Mouse (Mus musculus): ENCODE data around the gene Itpripl2. TPM values are rescaled to one million over a fixed set of nuclear protein-coding genes. Genes with fewer than 3 reads are reported as not detected.

The Itpripl2 gene
- total and polyA plus RNA-seq, 3 experiments, result not detected

- peaks cover 3% of the 10 kb centered on the region for H3K27me3 ChIP-seq (replicated peaks)
- H3K4me2 ChIP-seq (ENCODE audit: insufficient read depth, low read depth, poor library complexity, severe bottlenecking), result no peak overlapping the region
- in situ Hi-C loops (cut with MboI; ENCODE audit: low pct_ligation_motif_present, low pct_unique_long_range_greater_than_20kb, low sequenced_read_pairs) (no loop called here), dilution Hi-C loops (cut with MboI; ENCODE audit: extremely low pct_ligation_motif_present, extremely low pct_unique_long_range_greater_than_20kb, low sequenced_read_pairs) (no loop called here)
- no peak overlapping the region for H3K4me3 ChIP-seq (replicated peaks in 1 of 3; ENCODE audit: low read depth in 2 of 3, low read length in 2 of 3, poor library complexity in 1 of 3)
- H3K4me1 ChIP-seq (ENCODE audit: control insufficient read depth in 1 of 2, insufficient read depth in 2 of 2), result peaks cover 0 to 3% of the 10 kb centered on the region in 2 experiments; a peak in 1 of 4 replicates
- no peak for DNase-seq (ENCODE audit: extremely low read depth)
- no peaks in the 10 kb centered on the region for H3K36me3 ChIP-seq (replicated peaks in 1 of 2; ENCODE audit: control insufficient read depth in 1 of 2, insufficient read depth in 1 of 2, low read length in 1 of 2)
- no peak overlapping the region for H3K27ac ChIP-seq (ENCODE audit: insufficient read depth, low read depth)
- H3K9ac ChIP-seq (ENCODE audit: insufficient read depth, low read depth), result no peak overlapping the region
- H3K79me2 ChIP-seq (replicated peaks; ENCODE audit: control insufficient read depth, extremely low read depth, insufficient read depth, poor library complexity, severe bottlenecking), result no peaks in the 10 kb centered on the region
- H3K9me3 ChIP-seq (replicated peaks; ENCODE audit: low read length), result no peaks in the 10 kb centered on the region
- TF ChIP-seq JUN (IDR thresholded peaks at IDR 0.05; ENCODE audit: insufficient read depth, low read depth, low read length) (no peak), MYC (IDR thresholded peaks at IDR 0.05; ENCODE audit: low read depth, low read length) (no peak), MAZ (IDR thresholded peaks at IDR 0.05; ENCODE audit: low read depth, low read length) (no peak)
Measured at GRCm38 (mm10) chr7:118503844-118504243, 12.1 kb upstream of the Itpripl2 start.

- Histone ChIP-seq H3K36me3 (replicated peaks in 1 of 2; ENCODE audit: control insufficient read depth in 1 of 2, insufficient read depth in 1 of 2, low read length in 1 of 2) (no peaks in the 10 kb centered on the region), H3K79me2 (replicated peaks; ENCODE audit: control insufficient read depth, extremely low read depth, insufficient read depth, poor library complexity, severe bottlenecking) (no peaks in the 10 kb centered on the region), H3K4me3 (replicated peaks in 1 of 3; ENCODE audit: low read depth in 2 of 3, low read length in 2 of 3, poor library complexity in 1 of 3) (no peak overlapping the region), H3K4me2 (ENCODE audit: insufficient read depth, low read depth, poor library complexity, severe bottlenecking) (no peak overlapping the region), H3K4me1 (ENCODE audit: control insufficient read depth in 1 of 2, insufficient read depth in 2 of 2) (peaks cover 0 to 4% of the 10 kb centered on the region in 2 experiments; a peak in 1 of 4 replicates), H3K27ac (ENCODE audit: insufficient read depth, low read depth) (no peak overlapping the region), H3K27me3 (replicated peaks) (no peaks in the 10 kb centered on the region), H3K9me3 (replicated peaks; ENCODE audit: low read length) (peaks cover 3% of the 10 kb centered on the region), H3K9ac (ENCODE audit: insufficient read depth, low read depth) (no peak overlapping the region)
- in situ Hi-C loops (cut with MboI; ENCODE audit: low pct_ligation_motif_present, low pct_unique_long_range_greater_than_20kb, low sequenced_read_pairs), result no loop called here
- dilution Hi-C loops (cut with MboI; ENCODE audit: extremely low pct_ligation_motif_present, extremely low pct_unique_long_range_greater_than_20kb, low sequenced_read_pairs), result no loop called here
- TF ChIP-seq HCFC1 (IDR thresholded peaks at IDR 0.05; ENCODE audit: low read depth, low read length), result no peak
- no peak for TF ChIP-seq MXI1 (IDR thresholded peaks at IDR 0.05; ENCODE audit: low read depth, low read length)
- TF ChIP-seq ZC3H11A (IDR thresholded peaks at IDR 0.05; ENCODE audit: low read depth, low read length), result no peak
- TF ChIP-seq IRF4 (IDR thresholded peaks at IDR 0.05; ENCODE audit: low read depth, low read length), result no peak
- no peak for TF ChIP-seq ZKSCAN1 (IDR thresholded peaks at IDR 0.05; ENCODE audit: borderline replicate concordance, low read depth, low read length)
- TF ChIP-seq ZMIZ1 (IDR thresholded peaks at IDR 0.05; ENCODE audit: low read depth, low read length), result no peak
- no peak for TF ChIP-seq MAFK (IDR thresholded peaks at IDR 0.05; ENCODE audit: insufficient replicate concordance, low read length)
- TF ChIP-seq MYC (IDR thresholded peaks at IDR 0.05; ENCODE audit: low read depth, low read length), result no peak
- TF ChIP-seq POLR2AphosphoS2 (IDR thresholded peaks at IDR 0.05; ENCODE audit: low read depth, low read length), result no peak
- no peak for TF ChIP-seq TBP (conservative IDR thresholded peaks at IDR 0.05; ENCODE audit: low read depth, low read length)
- TF ChIP-seq EP300 (IDR thresholded peaks at IDR 0.05; ENCODE audit: low read length), result no peak
- TF ChIP-seq RCOR1 (conservative IDR thresholded peaks at IDR 0.05; ENCODE audit: low read depth, low read length), result no peak
- TF ChIP-seq JUN (IDR thresholded peaks at IDR 0.05; ENCODE audit: insufficient read depth, low read depth, low read length), result no peak
- no peak for TF ChIP-seq E2F4 (IDR thresholded peaks at IDR 0.05; ENCODE audit: insufficient replicate concordance, low read depth, low read length)
- no peak for TF ChIP-seq MEF2A (IDR thresholded peaks at IDR 0.05; ENCODE audit: borderline replicate concordance, low read depth, low read length)
- no peak for TF ChIP-seq USF1 (IDR thresholded peaks at IDR 0.05; ENCODE audit: low read depth, low read length)
- no peak for TF ChIP-seq CTCF (conservative IDR thresholded peaks at IDR 0.05 in 1 of 2, IDR thresholded peaks at IDR 0.05 in 1 of 2; ENCODE audit: low read depth in 2 of 2, low read length in 2 of 2)
- no peak for DNase-seq (ENCODE audit: extremely low read depth)
Measured at GRCm38 (mm10) chr7:118502333-118502732, 10.6 kb upstream of the Itpripl2 start.
